Mouse (Mus musculus) lung, embryonic 15.5 days (tissue): ENCODE results near the gene Fam208b. TPM values are rescaled to one million over a fixed set of nuclear protein-coding genes. Genes with fewer than 3 reads are reported as not detected.

Source experiments
- ATAC-seq: fragments of 200-750 bp; cut with Nextera tagmentation; 2 replicates; pipeline ENCODE4 v1.8.0; 2017; ENCODE audit warnings: moderate number of reproducible peaks, borderline replicate concordance; ENCODE audit not compliant: low FRiP score, low TSS enrichment; ENCODE audit errors: extremely low read depth
- H3K27ac ChIP-seq: fragments of 300-500 bp; sonication (generic); 2 replicates; pipeline ENCODE4 v1.5.1; 2015; ENCODE audit warnings: moderate library complexity, mild to moderate bottlenecking, inconsistent platforms
- H3K27me3 ChIP-seq: fragments of 300-500 bp; sonication (generic); 2 replicates; pipeline ENCODE4 v1.6.1; 2015; ENCODE audit warnings: inconsistent platforms
- H3K36me3 ChIP-seq: fragments of 300-500 bp; sonication (generic); 2 replicates; pipeline ENCODE4 v1.6.1; 2015; ENCODE audit warnings: inconsistent platforms
- H3K4me1 ChIP-seq: fragments of 300-500 bp; sonication (generic); 2 replicates; pipeline ENCODE4 v1.6.1; 2015; ENCODE audit warnings: inconsistent platforms
- H3K4me2 ChIP-seq: fragments of 300-500 bp; sonication (generic); 2 replicates; pipeline ENCODE4 v1.6.1; 2015; ENCODE audit warnings: inconsistent platforms, mild to moderate bottlenecking, moderate library complexity
- H3K4me3 ChIP-seq: fragments of 300-500 bp; sonication (generic); 2 replicates; pipeline ENCODE4 v1.5.1; 2015; ENCODE audit warnings: mild to moderate bottlenecking, inconsistent platforms
- H3K9ac ChIP-seq: fragments of 300-500 bp; sonication (generic); 2 replicates; pipeline ENCODE4 v1.6.1; 2015; ENCODE audit warnings: inconsistent platforms
- H3K9me3 ChIP-seq: fragments of 300-500 bp; sonication (generic); 2 replicates; pipeline ENCODE4 v1.6.1; 2016; ENCODE audit warnings: inconsistent platforms
- WGBS: fragments of 180-500 bp; shearing (Covaris S2); methylation state at CpG from one replicate; pipeline ENCODE4 v1.1.7; 2015; 5-methylcytosine and 5-hydroxymethylcytosine counted together
- polyA plus RNA-seq: library from polyadenylated mRNA; unstranded; fragments of >200 nt; fragmentation: Nextera tagmentation; extraction: Ambion mirVana; gene quantifications from 2 replicates; pipeline ENCODE4 v1.2.1, GENCODE M21; 2015

The Fam208b gene
- polyA plus RNA-seq, 1 experiment from 2014 or later: 14.4 TPM

DNA sequence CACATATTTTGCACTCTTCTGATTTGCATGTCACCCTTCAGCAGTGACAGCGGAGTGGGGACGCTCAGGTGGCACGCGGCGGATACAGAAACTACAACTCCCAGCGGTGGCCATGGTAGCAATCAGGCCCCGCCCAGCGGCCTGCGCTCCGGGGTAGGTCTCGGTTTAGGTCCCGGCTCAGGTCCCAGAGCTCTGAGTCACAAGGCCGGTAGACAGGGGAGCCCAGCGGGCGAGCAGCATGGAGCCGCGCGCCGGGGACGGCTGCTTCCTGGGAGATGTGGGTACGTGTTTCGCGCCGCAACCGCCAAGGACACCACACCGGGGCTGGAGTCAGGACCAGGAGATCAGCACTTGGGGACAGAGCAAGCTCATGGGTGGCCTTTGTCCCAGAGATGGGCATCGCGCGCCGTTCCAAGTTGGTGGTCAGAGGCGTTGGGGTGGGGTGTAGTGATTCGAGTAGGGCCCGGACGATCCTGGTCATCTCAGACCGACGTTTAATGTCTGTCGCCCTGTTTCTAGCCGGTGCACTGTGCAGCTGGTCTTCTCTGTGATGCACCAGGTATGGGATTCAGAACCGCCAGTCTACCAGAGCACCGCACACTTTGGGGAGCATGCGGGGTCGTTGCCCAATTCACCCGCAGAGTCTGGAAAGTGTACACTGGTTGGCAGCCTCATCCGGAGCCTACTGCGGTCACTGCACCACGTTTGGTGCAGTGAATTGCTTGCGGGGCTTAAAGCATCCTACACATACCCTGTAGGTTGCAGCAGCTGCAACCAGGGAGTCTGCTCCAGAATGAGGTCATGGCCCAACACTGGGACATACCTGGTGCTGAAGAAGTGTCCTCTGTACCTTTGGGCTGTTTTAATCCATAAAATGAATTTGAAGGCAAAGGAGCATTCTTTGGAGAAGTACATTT is 23.2 kb upstream of the Fam208b start, which contains the start of gene Asb13:
Asb13 (plus strand) TSS at position 138 of the 917 bp plus-strand sequence.
- Histone ChIP-seq H3K9me3 (no peaks in the 10 kb centered on the region), H3K27me3 (no peaks in the 10 kb centered on the region), H3K4me3 (peak within 1 kb of the TSS; percentile 57), H3K27ac (no peak within 1 kb of the TSS), H3K9ac (peak within 1 kb of the TSS; percentile 68), H3K36me3 (no peaks in the 10 kb centered on the region), H3K4me2 (peak within 1 kb of the TSS; percentile 80), H3K4me1 (no peaks in the 10 kb centered on the region)
- WGBS: under 1% methylated on average over 47 of the region's 47 CpGs
- ATAC-seq: peak; percentile 94

DNA sequence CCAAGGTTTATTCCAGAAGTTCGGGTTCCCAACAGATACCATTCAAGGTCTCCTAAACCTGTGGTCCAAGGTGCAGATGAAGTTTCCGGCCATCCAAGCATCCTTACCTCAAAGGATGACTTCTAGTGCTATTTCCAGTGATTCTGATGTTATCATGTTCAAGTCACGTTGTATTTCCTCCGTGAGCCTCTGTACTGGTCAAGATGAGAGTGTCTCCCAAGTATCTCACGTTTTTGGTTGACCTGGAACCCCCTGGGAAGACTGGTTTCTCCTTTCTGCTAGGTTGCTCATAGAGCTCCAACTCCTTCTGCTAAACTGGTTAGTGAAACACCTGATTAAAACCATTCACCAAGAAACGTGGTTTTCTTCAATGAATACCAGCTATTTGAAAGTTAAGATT is 22.2 kb upstream of the Fam208b start:
- no peaks in the 10 kb centered on the region for H3K9me3 ChIP-seq
- H3K27ac ChIP-seq: no peak overlapping the region
- no peak overlapping the region for H3K9ac ChIP-seq
- no peak for ATAC-seq
- H3K4me3 ChIP-seq: no peak overlapping the region
- 36% methylated on average over 6 of the region's 6 CpGs for WGBS
- H3K4me1 ChIP-seq: no peaks in the 10 kb centered on the region
- no peaks in the 10 kb centered on the region for H3K36me3 ChIP-seq
- H3K4me2 ChIP-seq: 0 out of 2 replicates have a peak overlapping the region, but pooled peaks have one; percentile 80
- H3K27me3 ChIP-seq: no peaks in the 10 kb centered on the region

DNA sequence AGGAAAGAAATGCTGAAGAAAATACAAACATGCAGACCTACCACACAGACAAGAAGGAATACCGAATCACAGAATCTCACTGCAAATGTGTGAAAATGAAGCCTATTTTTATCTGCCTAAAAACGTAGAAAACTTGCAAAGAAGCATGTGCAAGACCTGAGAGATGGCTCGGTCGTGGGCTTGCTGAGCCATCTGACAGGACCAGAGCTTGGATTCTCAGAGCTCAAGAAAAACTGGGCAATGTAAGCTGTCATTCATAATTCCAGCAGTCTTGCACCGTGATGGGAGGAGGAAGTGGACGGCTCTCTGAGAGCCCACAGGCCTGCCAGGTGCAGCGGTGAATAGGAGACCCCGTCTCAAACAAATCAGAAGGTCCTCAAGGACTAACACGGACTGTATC is 21.6 kb upstream of the Fam208b start:
- Histone ChIP-seq H3K36me3 (no peaks in the 10 kb centered on the region), H3K4me1 (no peaks in the 10 kb centered on the region), H3K4me2 (no peak overlapping the region), H3K27ac (no peak overlapping the region), H3K27me3 (no peaks in the 10 kb centered on the region), H3K9me3 (no peaks in the 10 kb centered on the region), H3K4me3 (no peak overlapping the region), H3K9ac (no peak overlapping the region)
- ATAC-seq: no peak
- WGBS: 77% methylated on average over 9 of the region's 9 CpGs

DNA sequence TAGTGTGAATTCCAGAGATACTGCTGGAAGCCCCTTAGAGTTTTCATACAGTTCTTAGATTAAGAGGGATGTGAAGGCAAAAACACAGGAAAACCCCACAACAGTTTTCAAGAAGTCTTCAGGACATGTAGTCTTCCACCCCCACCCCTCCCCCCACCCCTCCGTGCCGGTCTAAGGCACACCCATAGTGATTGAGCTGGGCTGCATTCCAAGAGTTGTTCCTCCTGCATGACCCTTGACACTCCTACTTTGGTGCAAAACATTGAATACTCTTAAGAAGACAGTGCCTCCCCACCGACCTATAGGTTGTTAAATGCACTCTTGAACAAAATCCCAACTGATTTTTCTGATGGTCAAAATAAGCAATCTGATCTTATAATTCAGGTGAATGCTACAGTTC is 17.2 kb upstream of the Fam208b start:
- Histone ChIP-seq H3K9me3 (no peaks in the 10 kb centered on the region), H3K36me3 (no peaks in the 10 kb centered on the region), H3K9ac (no peak overlapping the region), H3K4me1 (no peaks in the 10 kb centered on the region), H3K4me3 (no peak overlapping the region), H3K4me2 (no peak overlapping the region), H3K27me3 (no peaks in the 10 kb centered on the region), H3K27ac (no peak overlapping the region)
- WGBS: 13% methylated on average over 3 of the region's 3 CpGs
- ATAC-seq: no peak

DNA sequence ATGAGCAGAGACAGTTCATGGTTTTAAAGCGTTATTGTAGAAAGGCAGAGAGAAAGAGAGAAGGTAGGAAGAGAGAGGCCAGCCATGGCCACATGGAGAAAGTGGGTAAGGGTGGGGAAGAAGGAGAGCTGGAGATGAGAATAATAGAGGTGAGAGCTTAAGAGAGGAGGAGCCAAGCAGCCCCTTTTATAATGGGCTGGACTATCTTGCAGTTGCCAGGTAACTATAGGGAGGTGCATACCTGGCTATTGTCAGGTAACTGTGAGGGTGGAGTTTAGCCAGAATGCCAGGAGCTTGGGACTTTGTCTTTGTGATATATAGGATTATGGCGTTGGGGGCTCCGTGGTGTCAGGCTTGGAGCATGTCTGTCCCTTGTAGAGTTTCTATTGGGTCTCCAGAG is 16.2 kb upstream of the Fam208b start:
- ATAC-seq: no peak

DNA sequence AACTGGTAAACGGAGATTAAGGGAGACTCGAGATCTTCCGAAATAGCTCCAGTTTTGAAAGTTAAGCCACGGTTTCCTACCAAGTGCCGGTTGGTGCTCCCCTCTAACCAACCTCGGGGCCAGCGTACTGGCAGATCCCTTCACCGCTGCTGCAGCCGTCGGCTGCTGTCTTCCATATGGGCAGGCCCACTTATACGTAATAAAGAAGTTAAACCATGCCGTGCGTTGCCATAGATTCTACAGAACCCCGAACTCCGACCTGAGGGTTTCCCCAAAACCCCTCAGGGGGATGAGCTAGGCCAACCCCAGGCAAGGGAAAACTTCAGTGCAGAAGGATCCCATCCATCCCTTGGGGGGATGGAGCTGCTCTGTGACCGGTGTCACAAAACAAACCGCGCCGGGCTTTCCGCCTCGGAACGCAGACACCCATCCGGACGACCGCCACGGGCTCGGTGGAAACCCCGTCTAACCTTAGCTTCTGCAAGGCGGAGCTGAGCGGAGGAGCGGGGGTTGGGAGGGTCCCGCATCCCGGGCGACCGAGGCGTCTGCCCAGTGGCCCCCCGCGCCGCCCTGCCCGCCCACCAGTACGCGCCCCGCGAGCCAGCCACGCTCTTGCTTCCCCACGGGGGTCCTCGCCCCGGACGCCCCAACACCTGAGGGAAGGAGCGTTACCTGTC is 652 bp downstream of the Fam208b start:
- WGBS: under 1% methylated on average over 45 of the region's 50 CpGs
- Histone ChIP-seq H3K9me3 (no peaks in the 10 kb centered on the region), H3K27me3 (no peaks in the 10 kb centered on the region), H3K4me2 (peak overlapping the region; percentile 68), H3K4me3 (peak overlapping the region; percentile 97), H3K27ac (peak overlapping the region; percentile 93), H3K9ac (peak overlapping the region; percentile 85), H3K4me1 (no peaks in the 10 kb centered on the region), H3K36me3 (no peaks in the 10 kb centered on the region)
- peak; percentile 47 for ATAC-seq

More for the DNA sequence above, 16.2 kb upstream of the Fam208b start:
- no peak overlapping the region for H3K4me3 ChIP-seq
- no peaks in the 10 kb centered on the region for H3K27me3 ChIP-seq
- H3K4me2 ChIP-seq: no peak overlapping the region
- 55% methylated on average over 3 of the region's 3 CpGs for WGBS
- H3K9ac ChIP-seq: no peak overlapping the region
- no peaks in the 10 kb centered on the region for H3K36me3 ChIP-seq
- H3K4me1 ChIP-seq: no peaks in the 10 kb centered on the region
- no peaks in the 10 kb centered on the region for H3K9me3 ChIP-seq
- no peak overlapping the region for H3K27ac ChIP-seq

DNA sequence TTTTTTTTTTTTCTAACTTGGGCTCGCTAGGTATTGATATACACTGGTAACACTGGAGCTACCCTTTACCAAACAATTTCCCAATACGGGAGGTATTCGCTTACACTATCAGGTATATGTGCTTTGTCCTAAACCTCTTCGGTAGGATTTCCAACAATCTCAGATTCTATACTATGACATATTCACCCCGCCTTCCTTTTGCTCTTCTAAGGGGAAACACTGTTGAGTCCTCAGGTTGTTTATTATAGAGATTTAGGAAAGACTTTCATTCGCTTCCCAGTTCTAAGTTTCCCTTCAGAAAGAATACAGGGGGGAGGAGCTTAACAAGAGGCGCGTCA is 1.2 kb downstream of the Fam208b start:
- peak overlapping the region; percentile 93; the same call in 1 of the 2 replicates for H3K27ac ChIP-seq
- ATAC-seq: no peak

DNA sequence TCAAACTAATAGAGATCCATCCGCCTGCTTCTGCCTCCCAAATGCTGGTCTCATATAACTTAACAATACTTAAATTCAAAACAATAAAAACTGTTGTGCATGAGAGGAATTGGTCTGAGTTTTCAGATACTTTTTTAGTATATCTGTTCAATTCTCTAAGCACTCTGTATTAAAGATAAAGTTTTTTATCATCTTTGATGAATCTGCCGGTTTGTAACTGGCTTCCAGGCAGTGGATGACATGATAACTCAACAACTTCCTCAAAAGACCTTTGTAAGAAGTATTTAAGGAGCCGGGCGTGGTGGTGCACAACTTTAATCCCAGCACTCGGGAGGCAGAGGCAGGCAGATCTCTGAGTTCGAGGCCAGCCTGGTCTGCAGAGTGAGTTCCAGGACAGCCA is 14.7 kb downstream of the Fam208b start:
- Histone ChIP-seq H3K9me3 (no peaks in the 10 kb centered on the region), H3K4me1 (no peaks in the 10 kb centered on the region), H3K4me3 (no peak overlapping the region), H3K9ac (no peak overlapping the region), H3K27ac (no peak overlapping the region), H3K27me3 (no peaks in the 10 kb centered on the region), H3K4me2 (no peak overlapping the region), H3K36me3 (peaks cover 39% of the 10 kb centered on the region)
- ATAC-seq: no peak
- WGBS: 93% methylated on average over 6 of the region's 6 CpGs

More for the DNA sequence above, 1.2 kb downstream of the Fam208b start:
- H3K27me3 ChIP-seq: no peaks in the 10 kb centered on the region
- H3K9ac ChIP-seq: peak overlapping the region; percentile 85
- peak overlapping the region; percentile 68 for H3K4me2 ChIP-seq
- no peaks in the 10 kb centered on the region for H3K4me1 ChIP-seq
- H3K4me3 ChIP-seq: peak overlapping the region; percentile 97
- 14% methylated on average over 8 of the region's 8 CpGs for WGBS
- no peaks in the 10 kb centered on the region for H3K9me3 ChIP-seq
- no peaks in the 10 kb centered on the region for H3K36me3 ChIP-seq

DNA sequence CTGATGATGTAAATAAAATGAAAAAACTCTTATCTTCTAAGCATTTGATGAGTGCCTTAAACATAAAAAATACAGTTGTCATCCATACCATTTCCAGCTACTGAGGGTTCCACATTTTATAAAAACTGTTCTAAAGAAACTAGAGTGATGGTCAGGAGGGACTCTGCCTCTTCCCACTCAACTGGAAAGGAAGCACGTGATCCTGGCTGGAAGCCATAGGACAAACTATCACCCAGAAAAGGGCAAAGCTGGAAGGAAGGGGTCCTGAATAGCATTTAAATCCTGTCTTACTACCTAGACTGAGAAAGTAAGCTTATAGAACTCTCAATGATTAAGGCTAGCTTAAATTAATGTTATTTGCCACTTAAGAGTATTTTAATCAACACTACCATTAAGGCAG is 16.6 kb downstream of the Fam208b start:
- ATAC-seq: no peak
- no peaks in the 10 kb centered on the region for H3K27me3 ChIP-seq
- H3K9me3 ChIP-seq: no peaks in the 10 kb centered on the region
- no peak overlapping the region for H3K9ac ChIP-seq
- peaks cover 49% of the 10 kb centered on the region for H3K36me3 ChIP-seq
- no peak overlapping the region for H3K27ac ChIP-seq
- no peak overlapping the region for H3K4me2 ChIP-seq
- 71% methylated on average over 1 of the region's 1 CpGs for WGBS
- H3K4me3 ChIP-seq: no peak overlapping the region
- no peaks in the 10 kb centered on the region for H3K4me1 ChIP-seq

DNA sequence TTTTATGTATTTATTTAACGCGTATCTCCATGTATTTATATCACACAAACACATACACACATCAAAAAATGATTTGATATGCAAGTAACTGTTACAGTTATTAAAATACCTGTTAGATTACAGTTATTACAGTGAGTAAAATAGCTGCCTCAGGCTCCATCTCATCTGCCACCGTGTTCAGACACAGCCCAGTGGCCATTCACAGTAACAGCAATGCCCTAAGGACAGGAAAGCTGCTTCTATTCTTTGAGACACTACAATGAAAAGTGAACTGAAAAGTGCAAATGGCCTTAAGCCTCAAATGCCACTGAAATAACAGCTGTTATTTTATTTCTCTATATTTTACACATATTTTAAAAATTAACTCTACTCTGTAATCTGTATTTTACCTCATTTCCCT is 20.1 kb downstream of the Fam208b start:
- 93% methylated on average over 3 of the region's 3 CpGs for WGBS
- Histone ChIP-seq H3K36me3 (peaks cover 51% of the 10 kb centered on the region), H3K9ac (no peak overlapping the region), H3K4me2 (no peak overlapping the region), H3K4me3 (no peak overlapping the region), H3K27me3 (no peaks in the 10 kb centered on the region), H3K4me1 (no peaks in the 10 kb centered on the region), H3K9me3 (no peaks in the 10 kb centered on the region), H3K27ac (no peak overlapping the region)
- ATAC-seq: no peak

DNA sequence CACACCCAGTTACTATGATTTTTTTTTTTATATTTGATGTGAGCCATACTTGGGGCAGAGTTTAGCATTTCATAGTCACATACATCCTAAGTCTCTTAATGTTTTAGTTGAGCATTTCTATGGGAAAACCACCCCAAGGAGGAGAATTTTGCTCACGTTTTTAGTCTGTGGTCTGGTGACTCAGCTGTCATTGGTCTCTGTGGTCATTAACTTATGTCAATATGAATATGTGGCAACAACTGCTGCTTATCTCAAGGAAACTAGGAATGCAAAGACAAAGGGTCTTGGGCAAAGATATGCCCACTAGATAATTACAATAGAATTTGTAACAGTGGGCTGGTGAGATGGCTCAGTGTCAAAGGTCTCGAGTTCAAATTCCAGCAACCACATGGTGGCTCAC is 47.0 kb downstream of the Fam208b start:
- ATAC-seq: no peak
- H3K9me3 ChIP-seq: no peaks in the 10 kb centered on the region
- no peak overlapping the region for H3K4me3 ChIP-seq
- no peaks in the 10 kb centered on the region for H3K4me1 ChIP-seq
- H3K9ac ChIP-seq: no peak overlapping the region
- 76% methylated on average over 2 of the region's 2 CpGs for WGBS
- H3K4me2 ChIP-seq: no peak overlapping the region
- H3K27ac ChIP-seq: no peak overlapping the region
- no peaks in the 10 kb centered on the region for H3K27me3 ChIP-seq
- peaks cover 71% of the 10 kb centered on the region for H3K36me3 ChIP-seq

DNA sequence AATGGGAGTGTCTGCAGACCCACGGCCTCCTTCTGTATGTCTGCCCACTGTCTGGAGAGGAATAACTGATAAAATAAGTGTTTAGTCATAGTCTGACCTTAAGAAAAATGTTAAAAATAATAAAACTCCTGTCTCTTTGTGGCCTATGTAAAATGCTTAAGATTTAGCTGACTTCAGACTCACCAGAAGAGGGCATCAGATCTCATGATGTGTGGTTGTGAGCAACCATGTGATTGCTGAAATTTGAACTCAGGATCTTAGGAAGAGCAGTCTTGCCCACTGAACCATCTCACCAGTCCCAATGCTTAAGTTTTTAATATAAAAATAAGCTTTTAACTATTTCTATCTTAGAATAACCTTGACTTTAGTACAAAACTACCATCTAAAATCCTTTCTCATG is 47.8 kb downstream of the Fam208b start:
- H3K9me3 ChIP-seq: no peaks in the 10 kb centered on the region
- no peak overlapping the region for H3K9ac ChIP-seq
- H3K27me3 ChIP-seq: no peaks in the 10 kb centered on the region
- no peak overlapping the region for H3K4me3 ChIP-seq
- ATAC-seq: no peak
- H3K27ac ChIP-seq: no peak overlapping the region
- H3K4me1 ChIP-seq: no peaks in the 10 kb centered on the region
- no peak overlapping the region for H3K4me2 ChIP-seq
- WGBS: 89% methylated on average over 1 of the region's 1 CpGs
- peaks cover 68% of the 10 kb centered on the region for H3K36me3 ChIP-seq
